25 mouse cellular contexts compared by ENCODE assay signal in genomic region chr2:96334652-96335051, GRCm38 (mm10). TPM values are rescaled to one million over a fixed set of nuclear protein-coding genes. Genes with fewer than 3 reads are reported as not detected.
A peak's percentile ranks its signal among the peaks of the same experiment; 100 is the strongest.
DNase-seq lines count a peak whose midpoint lies in the region; ATAC-seq and TF ChIP-seq lines count a peak whose summit lies in the region.
"Had no signal": no experiment of that assay in that cellular context is flagged by ENCODE, and none has a peak within 500 bp of the region (broad histone marks: within the 10 kb centered on the region; RNA-seq: fewer than 3 reads in every experiment).

No protein-coding gene starts in this region.

- no peak for TF ChIP-seq CTCF in layer of hippocampus, adult 2 months (conservative IDR thresholded peaks at IDR 0.05)
- TF ChIP-seq CTCF in midbrain, postnatal 0 days (IDR thresholded peaks at IDR 0.05): no peak

- no peak overlapping the region for H3K4me2 ChIP-seq in hindbrain, embryonic 13.5 days
- no peak overlapping the region for H3K4me2 ChIP-seq in hindbrain, embryonic 14.5 days (replicated peaks)
- no peak overlapping the region for H3K4me2 ChIP-seq in neural tube, embryonic 12.5 days (replicated peaks)
- H3K4me2 ChIP-seq in midbrain, postnatal 0 days (ENCODE audit: low read depth, low read length, poor library complexity, severe bottlenecking): no peak overlapping the region
- H3K4me2 ChIP-seq: limb, embryonic 15.5 days; liver, embryonic 15.5 days; stomach, embryonic 15.5 days had no signal

- H3K36me3 ChIP-seq in hindbrain, embryonic 13.5 days: no peaks in the 10 kb centered on the region
- H3K36me3 ChIP-seq in hindbrain, embryonic 14.5 days (replicated peaks; ENCODE audit: control insufficient read depth, insufficient read depth): no peaks in the 10 kb centered on the region
- H3K36me3 ChIP-seq in neural tube, embryonic 12.5 days: no peaks in the 10 kb centered on the region
- H3K36me3 ChIP-seq in midbrain, postnatal 0 days (ENCODE audit: insufficient read depth, low read length): no peaks in the 10 kb centered on the region
- H3K36me3 ChIP-seq: forebrain, embryonic 10.5 days; limb, embryonic 15.5 days; liver, embryonic 15.5 days; stomach, embryonic 15.5 days had no signal

- H3K4me3 ChIP-seq in hindbrain, embryonic 13.5 days: no peak overlapping the region
- no peak overlapping the region for H3K4me3 ChIP-seq in hindbrain, embryonic 14.5 days (replicated peaks; ENCODE audit: low read length)
- no peak overlapping the region for H3K4me3 ChIP-seq in layer of hippocampus, adult 2 months
- no peak overlapping the region for H3K4me3 ChIP-seq in neural tube, embryonic 12.5 days
- no peak overlapping the region for H3K4me3 ChIP-seq in midbrain, postnatal 0 days (ENCODE audit: low read depth, low read length)
- H3K4me3 ChIP-seq: forebrain, embryonic 10.5 days; limb, embryonic 15.5 days; liver, embryonic 15.5 days; megakaryocyte, embryonic 14.5 days; myocyte; stomach, embryonic 15.5 days had no signal

- 41% methylated on average over 3 of the region's 3 CpGs for WGBS in hindbrain, embryonic 13.5 days
- WGBS in hindbrain, embryonic 14.5 days: 38% methylated on average over 3 of the region's 3 CpGs
- WGBS in neural tube, embryonic 12.5 days: 56% methylated on average over 3 of the region's 3 CpGs
- WGBS in midbrain, postnatal 0 days: 21% methylated on average over 3 of the region's 3 CpGs

- peak overlapping the region; percentile 48; the same call in 1 of the 2 replicates for H3K27ac ChIP-seq in hindbrain, embryonic 13.5 days
- H3K27ac ChIP-seq in hindbrain, embryonic 14.5 days: no peak overlapping the region
- H3K27ac ChIP-seq in layer of hippocampus, adult 2 months: peak overlapping the region; percentile 6; the same call in 1 of the 2 replicates
- H3K27ac ChIP-seq in neural tube, embryonic 12.5 days: no peak overlapping the region
- H3K27ac ChIP-seq in midbrain, postnatal 0 days (ENCODE audit: low read depth, low read length): no peak overlapping the region
- H3K27ac ChIP-seq: forebrain, embryonic 10.5 days; limb, embryonic 15.5 days; liver, embryonic 15.5 days; stomach, embryonic 15.5 days had no signal

- no peaks in the 10 kb centered on the region for H3K9me3 ChIP-seq in hindbrain, embryonic 13.5 days
- no peaks in the 10 kb centered on the region for H3K9me3 ChIP-seq in hindbrain, embryonic 14.5 days (ENCODE audit: control insufficient read depth, low read length)
- no peaks in the 10 kb centered on the region for H3K9me3 ChIP-seq in neural tube, embryonic 12.5 days
- H3K9me3 ChIP-seq in midbrain, postnatal 0 days (ENCODE audit: low read length): no peaks in the 10 kb centered on the region
- H3K9me3 ChIP-seq: forebrain, embryonic 10.5 days; limb, embryonic 15.5 days; liver, embryonic 15.5 days; megakaryocyte, embryonic 14.5 days; stomach, embryonic 15.5 days had no signal

- H3K9ac ChIP-seq in hindbrain, embryonic 13.5 days: no peak overlapping the region
- H3K9ac ChIP-seq in hindbrain, embryonic 14.5 days: no peak overlapping the region
- no peak overlapping the region for H3K9ac ChIP-seq in neural tube, embryonic 12.5 days
- no peak overlapping the region for H3K9ac ChIP-seq in midbrain, postnatal 0 days (replicated peaks; ENCODE audit: low read length, poor library complexity, severe bottlenecking)
- H3K9ac ChIP-seq: limb, embryonic 15.5 days; liver, embryonic 15.5 days; stomach, embryonic 15.5 days had no signal

- no peaks in the 10 kb centered on the region for H3K27me3 ChIP-seq in hindbrain, embryonic 13.5 days
- H3K27me3 ChIP-seq in hindbrain, embryonic 14.5 days (ENCODE audit: control insufficient read depth, insufficient read depth, low read length): no peaks in the 10 kb centered on the region
- no peaks in the 10 kb centered on the region for H3K27me3 ChIP-seq in neural tube, embryonic 12.5 days (replicated peaks)
- H3K27me3 ChIP-seq in midbrain, postnatal 0 days (ENCODE audit: insufficient read depth, low read length): no peaks in the 10 kb centered on the region
- H3K27me3 ChIP-seq: limb, embryonic 15.5 days; liver, embryonic 15.5 days; megakaryocyte, embryonic 14.5 days; stomach, embryonic 15.5 days had no signal

- peaks cover 6% of the 10 kb centered on the region for H3K4me1 ChIP-seq in hindbrain, embryonic 13.5 days (replicated peaks)
- peaks cover 5% of the 10 kb centered on the region; the same call in 1 of the 2 replicates for H3K4me1 ChIP-seq in hindbrain, embryonic 14.5 days (replicated peaks; ENCODE audit: control insufficient read depth, insufficient read depth, low read length)
- H3K4me1 ChIP-seq in neural tube, embryonic 12.5 days: no peaks in the 10 kb centered on the region
- H3K4me1 ChIP-seq in midbrain, postnatal 0 days (ENCODE audit: insufficient read depth, low read length): no peaks in the 10 kb centered on the region
- H3K4me1 ChIP-seq: limb, embryonic 15.5 days; liver, embryonic 15.5 days; megakaryocyte, embryonic 14.5 days; stomach, embryonic 15.5 days had no signal

- no peak for ATAC-seq in hindbrain, embryonic 13.5 days (ENCODE audit: low FRiP score)
- ATAC-seq in hindbrain, embryonic 14.5 days (ENCODE audit: low FRiP score): no peak
- ATAC-seq in neural tube, embryonic 12.5 days (ENCODE audit: low FRiP score, low read depth): peak; percentile 29; the same call in 1 of the 2 replicates
- no peak for ATAC-seq in midbrain, postnatal 0 days (ENCODE audit: low FRiP score)
- ATAC-seq: intestine, embryonic 16.5 days had no signal

- no peak for DNase-seq in hindbrain, embryonic 14.5 days (ENCODE audit: low spot score)
- no peak for DNase-seq in layer of hippocampus, adult 2 months (ENCODE audit: low spot score in 2 of 2)
- no peak for DNase-seq in layer of hippocampus, postnatal 14 days (ENCODE audit: low spot score in 2 of 2)
- no peak for DNase-seq in neural tube, embryonic 10.5 days (ENCODE audit: extremely low spot score, low spot score)
- DNase-seq in midbrain, postnatal 0 days (ENCODE audit: low spot score): peak; percentile 22
- no peak for DNase-seq in MN1 (ENCODE audit: low spot score)
- DNase-seq: adrenal gland, adult 2 months; cerebellum, adult 9-11 months; embryo, embryonic 11 days; gastrocnemius, postnatal 10 days; heart, adult 18-20 months; layer of hippocampus, postnatal 36 days; lung, postnatal 10 days; right cerebral cortex, postnatal 25 days; thymus, adult 18-20 months had no signal

RNA-seq across cellular contexts. Expression of gene Lrrc4c, which starts 16.7 kb away (rescaled TPM):
- polyA plus RNA-seq in hindbrain, embryonic 13.5 days (2015; fragmentation: Nextera tagmentation; extraction: Ambion mirVana): 23.9 and 24.0 TPM in 2 replicates
- polyA plus RNA-seq in hindbrain, embryonic 14.5 days (2014; fragmentation: Nextera tagmentation; extraction: Ambion mirVana): 34.9 and 40.4 TPM in 2 replicates
- 10 to 100 TPM; 66.9 to 68.3 TPM for total RNA-seq in layer of hippocampus, adult 2 months (2021)
- total RNA-seq in layer of hippocampus, postnatal 14 days (2021): 10 to 100 TPM; 50.8 to 62.0 TPM
- polyA plus RNA-seq in neural tube, embryonic 12.5 days (2016; fragmentation: Nextera tagmentation; extraction: Ambion mirVana): 14.1 and 14.7 TPM in 2 replicates
- total RNA-seq in midbrain, postnatal 0 days (2014; rRNA removed): 59.7 and 66.4 TPM in 2 replicates
- 48.0 and 51.8 TPM in 2 replicates for polyA plus RNA-seq in midbrain, postnatal 0 days (2015; fragmentation: Nextera tagmentation; extraction: Ambion mirVana)
- total RNA-seq: neutrophil, adult 5-6 weeks had no signal

Comparison
In these comparisons a context has a peak if more than half of its experiments do, and no peak if none do; other contexts are left out.
1. H3K27ac ChIP-seq: peak in hindbrain, embryonic 13.5 days (single experiment) and layer of hippocampus, adult 2 months (single experiment); none in hindbrain, embryonic 14.5 days (single experiment), neural tube, embryonic 12.5 days (single experiment) and midbrain, postnatal 0 days (single experiment).